Mouse (Mus musculus) left cerebral cortex, adult 2 months (tissue): ENCODE measurements around the gene H2-M5. TPM values are rescaled to one million over a fixed set of nuclear protein-coding genes. Genes with fewer than 3 reads are reported as not detected.

Experiments
- DNase-seq, 2 experiments: peaks; one replicate each; pipeline ENCODE4 v3.0.0; 2021 to 2022; ENCODE audit warnings: low spot score in 2 of 2, mixed read lengths in 1 of 2; ENCODE audit errors: extremely low spot score in 1 of 2
- H3K27ac ChIP-seq: fragments of 200-600 bp; 2 replicates; pipeline ENCODE4 v1.8.1; 2022
- H3K4me3 ChIP-seq: fragments of 200-600 bp; 2 replicates; pipeline ENCODE4 v1.8.1; 2022
- CTCF ChIP-seq: fragments of 200-600 bp; IDR thresholded peaks from 2 replicates; pipeline ENCODE4 v1.8.1; 2022; ENCODE audit warnings: antibody characterized with exemption, mild to moderate bottlenecking, moderate library complexity
- intact Hi-C: fragments of 180-260 bp; cut with DNase I; formaldehyde crosslinking; loops from one replicate; pipeline ENCODE4 v1.15.1; 2025
- total RNA-seq, 2 experiments: library from RNA; stranded (reverse); gene quantifications; 2 replicates each; pipeline ENCODE4 v1.2.3; 2021

H2-M5 gene
- total RNA-seq, 2 experiments from 2014 or later = 0.61 to 0.75 TPM

DNA sequence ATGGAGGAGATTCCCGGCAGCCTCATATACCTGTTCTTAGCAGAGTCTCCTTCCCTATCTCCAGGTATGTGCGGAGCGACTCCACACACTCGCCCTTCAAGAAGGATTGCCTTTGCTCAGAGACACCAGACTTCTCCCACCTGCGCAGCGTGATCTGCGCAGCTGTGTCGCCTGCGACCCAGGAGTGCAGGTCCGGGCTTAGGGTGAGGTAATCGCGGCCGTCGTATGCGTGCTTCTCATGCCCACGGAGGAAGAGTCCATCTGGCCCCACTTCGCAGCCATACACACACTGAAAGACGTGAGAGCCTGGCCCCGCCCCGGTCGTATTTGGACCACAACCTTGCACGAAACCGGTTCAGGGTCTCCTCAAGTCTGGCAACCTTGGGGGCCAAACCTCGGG, 862 bp downstream of the H2-M5 start:
- TF ChIP-seq CTCF = no peak
- intact Hi-C loops = no loop called here
- Histone ChIP-seq H3K27ac (no peak overlapping the region), H3K4me3 (peak overlapping the region; percentile 23)
- DNase-seq = no peak

DNA sequence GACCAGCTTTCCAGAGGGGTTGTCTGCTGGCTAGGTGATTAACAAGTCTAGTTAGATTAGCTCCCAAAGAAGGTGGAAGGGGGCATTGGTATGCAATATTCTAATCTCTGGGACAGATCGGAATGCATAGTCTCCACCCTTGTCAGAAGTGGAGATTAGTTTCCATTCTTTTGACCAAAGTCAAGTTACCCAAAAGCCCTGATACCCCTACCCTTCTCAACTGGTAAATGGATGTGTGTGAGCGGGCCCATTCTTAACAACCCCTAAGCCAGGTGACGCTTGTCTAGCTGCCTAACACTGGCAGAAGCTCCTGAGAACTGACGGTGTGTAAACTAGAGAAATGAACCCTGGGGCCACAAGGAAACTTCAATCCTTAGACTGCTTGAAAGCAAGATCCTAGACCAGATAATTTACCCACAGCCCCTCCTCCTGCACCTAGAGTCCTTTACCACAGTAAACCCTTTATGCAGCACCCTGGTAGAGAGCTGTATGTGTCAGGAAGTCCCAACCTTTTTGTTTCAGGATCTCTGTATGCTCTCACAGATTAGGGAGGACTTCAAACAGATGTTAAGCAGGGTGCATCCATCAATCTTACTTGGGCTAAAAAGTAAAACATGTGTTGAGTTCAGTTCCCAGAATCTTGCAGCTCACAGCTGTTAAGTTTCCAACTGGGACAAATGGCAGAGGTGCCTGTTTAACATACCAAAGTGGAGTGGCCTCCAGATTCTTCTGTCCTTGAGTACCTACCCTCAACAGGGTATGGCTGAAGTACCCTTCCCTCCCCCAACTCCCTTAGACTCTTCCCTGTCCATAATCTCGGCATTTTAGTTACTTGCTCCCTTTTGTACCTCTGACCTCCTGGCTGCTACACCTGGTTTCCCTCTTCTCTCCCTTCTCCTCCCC, 6.8 kb downstream of the H2-M5 start:
- no peak for DNase-seq
- no peak for TF ChIP-seq CTCF
- intact Hi-C loops = no loop called here
- H3K4me3 ChIP-seq = no peak overlapping the region
- H3K27ac ChIP-seq = no peak overlapping the region

DNA sequence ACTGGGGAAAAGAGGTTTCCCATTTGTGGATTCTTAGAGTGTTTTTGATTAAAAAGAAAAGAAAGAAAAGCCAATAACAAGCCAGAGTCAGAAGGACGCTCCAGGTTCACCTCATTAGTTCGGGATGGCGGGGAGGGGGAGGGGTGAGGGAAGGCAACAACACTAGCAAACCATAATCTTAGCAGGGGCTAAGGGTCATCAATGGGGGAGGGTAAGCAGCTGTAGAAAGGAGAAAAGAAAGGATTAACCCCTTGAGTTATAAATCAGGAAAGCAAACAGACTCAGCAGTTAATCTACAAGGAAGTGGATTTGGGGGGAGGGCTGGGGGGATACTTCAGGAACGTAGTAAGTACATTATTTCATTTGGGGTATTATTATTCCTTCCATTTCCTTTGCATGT, 7.5 kb downstream of the H2-M5 start:
- Histone ChIP-seq H3K27ac (no peak overlapping the region), H3K4me3 (peak overlapping the region; percentile 41; the same call in 1 of the 2 replicates)
- TF ChIP-seq CTCF = no peak
- intact Hi-C loops = no loop called here
- DNase-seq = no peak

DNA sequence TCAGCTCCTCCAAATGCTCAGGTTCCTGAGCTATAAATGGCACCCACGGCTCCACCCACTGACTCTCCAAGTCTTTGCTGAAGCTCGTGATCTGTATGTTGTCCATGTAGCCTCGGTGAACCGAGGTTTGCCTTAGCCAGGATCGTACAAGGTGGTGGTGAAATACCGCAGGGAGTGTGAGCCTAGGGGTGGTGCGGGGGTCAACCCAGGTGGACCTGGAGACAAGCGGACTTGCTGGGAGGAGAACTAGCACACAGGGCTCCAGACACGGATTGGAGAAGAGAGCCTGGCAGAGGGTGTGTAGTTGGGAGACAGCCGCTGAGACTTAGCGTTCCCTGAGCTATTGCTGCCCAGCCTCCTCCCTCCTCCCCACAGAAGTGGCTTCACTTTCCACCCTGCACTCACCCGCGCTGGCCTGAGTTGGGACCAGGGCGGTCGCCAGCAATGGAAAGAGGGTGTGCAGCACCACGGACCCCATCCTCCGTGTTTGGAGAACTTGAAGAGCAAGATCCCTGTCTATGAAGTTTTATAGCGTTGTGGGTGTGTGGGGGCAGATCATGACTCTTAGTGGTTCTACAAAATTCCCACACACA, 8.0 kb downstream of the H2-M5 start, which contains the start of gene 2410137M14Rik:
Gene 2410137M14Rik (minus strand): TSS at position 17 of the 593 bp plus-strand sequence.
- peak within 1 kb of the TSS; percentile 78 for H3K27ac ChIP-seq
- peak; percentile 25 to 35 for DNase-seq
- intact Hi-C loops = no loop called here
- no peak for TF ChIP-seq CTCF
- peak within 1 kb of the TSS; percentile 41 for H3K4me3 ChIP-seq

DNA sequence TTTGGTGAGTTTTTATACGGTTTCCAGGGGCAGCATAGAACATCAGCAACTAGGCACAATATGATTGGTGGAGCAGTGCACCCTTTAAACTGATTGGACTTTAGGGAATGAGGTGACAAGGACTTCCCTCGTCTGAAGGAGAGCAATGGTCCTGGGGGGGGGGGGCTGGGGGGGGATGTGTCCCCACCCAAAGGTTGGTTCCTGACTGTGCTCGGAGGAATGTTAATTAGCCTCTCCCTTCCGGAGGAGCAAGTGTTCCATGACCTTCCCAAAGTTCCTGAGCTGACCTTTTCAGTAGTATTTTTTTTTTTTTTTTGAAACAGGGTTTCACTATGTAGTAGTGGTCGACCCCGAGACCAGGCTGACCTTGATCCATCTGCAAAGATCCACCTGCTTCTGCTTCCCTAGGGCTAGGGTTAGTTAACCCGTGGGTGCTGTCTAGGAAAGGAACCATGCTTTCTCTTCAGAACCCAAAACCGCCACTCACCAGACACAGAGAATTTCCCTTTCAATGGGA, 16.0 kb downstream of the H2-M5 start:
- intact Hi-C loops = no loop called here
- no peak for DNase-seq
- H3K4me3 ChIP-seq = no peak overlapping the region
- no peak overlapping the region for H3K27ac ChIP-seq
- no peak for TF ChIP-seq CTCF

DNA sequence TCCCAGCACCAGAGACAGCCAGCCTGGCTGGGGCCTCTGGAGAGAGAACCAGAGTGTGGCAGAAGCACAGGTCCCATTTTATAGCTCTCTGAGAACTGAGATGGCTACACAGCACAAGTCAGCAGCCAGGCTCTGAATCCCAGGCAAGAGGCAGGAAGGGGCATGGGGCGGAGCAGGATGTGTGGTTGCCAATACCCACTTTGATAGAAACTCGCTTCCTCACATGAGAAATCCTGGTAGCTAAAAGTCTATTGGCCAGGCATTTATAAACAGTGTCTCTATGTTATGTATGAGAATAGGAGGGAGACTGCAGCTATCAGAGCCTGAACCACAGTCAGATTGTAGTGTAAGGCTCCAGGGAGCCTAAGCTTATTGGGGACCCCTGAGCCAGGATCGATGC, 16.5 kb downstream of the H2-M5 start:
- intact Hi-C loops = no loop called here
- DNase-seq = no peak
- no peak overlapping the region for H3K27ac ChIP-seq
- no peak overlapping the region for H3K4me3 ChIP-seq
- no peak for TF ChIP-seq CTCF

DNA sequence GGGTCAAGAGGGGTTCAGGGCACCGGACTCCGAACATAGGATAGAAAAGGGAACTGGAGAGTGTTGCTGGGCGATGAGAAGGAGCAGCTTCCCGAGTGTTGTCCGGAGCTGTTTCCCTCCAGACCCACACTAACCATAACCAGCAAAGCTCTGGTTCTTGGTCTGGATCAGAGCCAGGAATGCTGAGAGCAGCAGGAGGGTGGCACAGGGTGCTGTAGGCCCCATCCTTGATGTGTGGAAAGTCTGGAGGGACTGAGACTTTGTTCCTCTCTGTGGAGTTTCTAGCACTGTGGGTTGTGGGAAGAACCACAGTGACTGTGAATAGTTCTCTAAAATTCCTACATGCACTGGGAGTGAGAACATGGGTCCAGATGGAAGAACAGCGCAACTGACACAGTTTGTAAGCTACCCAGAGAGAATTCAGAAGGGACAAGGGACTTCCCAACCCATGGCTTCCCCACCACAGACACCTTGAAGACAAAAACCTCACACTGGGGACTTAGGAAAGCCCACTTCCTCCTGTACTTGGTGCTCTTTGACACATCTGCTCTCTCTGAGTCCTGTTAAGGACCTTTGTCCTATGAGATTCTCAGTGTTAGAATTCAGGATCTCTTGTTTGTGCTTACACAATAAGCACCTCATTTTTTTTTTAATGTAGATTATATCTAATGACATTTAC, 18.0 kb downstream of the H2-M5 start:
- Histone ChIP-seq H3K4me3 (no peak overlapping the region), H3K27ac (no peak overlapping the region)
- intact Hi-C loops = no loop called here
- TF ChIP-seq CTCF = no peak
- DNase-seq = no peak

DNA sequence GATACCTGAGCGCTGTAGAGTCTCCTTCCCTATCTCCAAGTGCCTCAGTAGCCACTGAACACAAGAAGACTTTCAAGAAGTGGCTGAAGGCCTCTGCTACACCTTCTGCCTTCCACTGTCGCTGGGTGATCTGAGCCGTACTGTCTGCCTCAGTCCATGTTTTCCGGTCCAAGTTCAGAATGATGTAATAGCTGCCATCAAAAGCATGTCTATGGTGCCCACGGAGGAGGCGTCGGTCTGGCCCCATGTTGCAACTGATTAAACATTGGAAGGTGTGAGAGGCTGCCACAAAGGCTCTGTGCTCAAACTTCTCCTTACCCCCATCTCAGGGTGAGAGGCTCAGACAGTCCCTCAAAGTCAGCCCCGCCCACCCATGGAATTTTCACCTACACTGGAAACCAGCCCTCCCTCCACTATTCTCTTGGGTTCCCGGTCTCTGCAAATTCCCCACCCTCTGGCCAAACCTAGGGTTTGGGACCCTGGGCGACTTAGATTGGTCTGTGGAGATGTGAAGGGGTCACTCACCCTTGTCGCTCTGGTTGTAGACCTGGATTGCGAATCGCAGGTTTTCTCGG, 18.9 kb downstream of the H2-M5 start:
- intact Hi-C loops = no loop called here
- no peak for TF ChIP-seq CTCF
- H3K4me3 ChIP-seq = no peak overlapping the region
- DNase-seq = no peak
- no peak overlapping the region for H3K27ac ChIP-seq

DNA sequence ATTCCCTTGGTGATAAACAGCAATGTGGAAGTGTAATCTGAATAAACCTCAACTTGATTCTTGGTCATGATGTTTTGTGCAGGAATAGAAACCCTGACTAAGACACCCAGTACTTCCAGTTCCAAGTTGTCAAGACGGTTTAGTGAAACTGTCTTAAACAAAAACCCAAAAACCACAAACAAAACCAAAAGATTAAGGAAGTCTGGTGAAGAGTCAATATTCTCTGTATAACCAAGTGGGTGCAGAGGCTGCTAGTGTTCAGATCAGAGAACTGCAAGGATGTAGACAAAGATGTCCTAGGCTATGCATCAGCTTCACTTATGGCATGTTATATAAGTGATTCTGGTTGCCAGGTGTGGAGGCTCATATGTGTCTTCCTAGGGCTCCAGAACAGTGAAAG, 22.5 kb downstream of the H2-M5 start:
- no peak overlapping the region for H3K27ac ChIP-seq
- no peak overlapping the region for H3K4me3 ChIP-seq
- intact Hi-C loops = no loop called here
- no peak for TF ChIP-seq CTCF
- no peak for DNase-seq

DNA sequence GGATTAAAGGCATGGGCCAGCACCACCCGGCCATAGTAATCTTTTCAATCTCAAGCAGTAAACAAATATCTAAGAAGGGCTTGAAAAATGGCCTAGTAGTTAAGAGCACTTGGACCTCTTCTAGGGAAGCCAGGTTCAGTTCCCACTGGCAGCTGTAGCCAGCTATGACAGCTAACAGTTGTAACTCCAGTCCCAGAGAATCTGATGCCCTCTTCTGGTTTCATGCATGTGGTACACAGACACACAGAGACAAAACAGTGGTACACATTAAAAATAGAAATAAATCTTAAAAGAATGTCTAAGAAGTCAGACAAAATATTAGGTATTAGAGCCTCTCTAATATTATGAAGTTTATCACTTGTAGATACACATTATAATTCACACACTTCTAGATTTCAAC, 28.2 kb downstream of the H2-M5 start:
- no peak overlapping the region for H3K27ac ChIP-seq
- no peak overlapping the region for H3K4me3 ChIP-seq
- DNase-seq = no peak
- TF ChIP-seq CTCF = peak; percentile 23
- intact Hi-C loops = no loop called here

DNA sequence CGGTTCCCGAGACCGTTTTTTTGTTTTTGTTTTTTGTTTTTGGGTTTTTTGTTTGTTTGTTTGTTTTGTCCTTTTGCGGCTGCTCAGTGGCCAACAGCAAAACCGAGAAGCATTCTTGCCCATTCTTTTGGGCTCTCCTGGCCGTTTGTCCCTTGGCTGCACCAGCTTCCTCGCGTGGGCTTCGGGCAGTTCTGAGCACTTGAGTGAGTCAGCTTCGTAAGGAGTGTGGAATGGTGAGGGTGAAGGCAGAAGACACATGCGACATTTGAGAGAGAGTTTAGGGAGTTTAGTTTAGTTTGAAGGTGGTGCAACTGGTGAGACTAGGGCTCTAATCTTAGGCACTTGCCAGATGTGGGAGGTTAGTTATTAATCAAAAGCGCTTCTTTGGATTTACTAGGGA, 30.5 kb downstream of the H2-M5 start:
- no peak for TF ChIP-seq CTCF
- Histone ChIP-seq H3K27ac (peak overlapping the region; percentile 88), H3K4me3 (peak overlapping the region; percentile 94)
- peak in 1 of 2 experiments; percentile 26 for DNase-seq
- intact Hi-C loops = loop anchor here (1.0 to 5.0 kb wide), 4 partner anchors 17 to 122 kb away; partner anchors contain the start of genes Rnf39 and Trim26
